Mouse (Mus musculus) kidney, adult 9 months (tissue): ENCODE measurements around the gene Pyroxd1.

Source experiments
- DNase-seq: peaks from one replicate; pipeline ENCODE4 v3.0.0; 2022

Gene Pyroxd1

DNA sequence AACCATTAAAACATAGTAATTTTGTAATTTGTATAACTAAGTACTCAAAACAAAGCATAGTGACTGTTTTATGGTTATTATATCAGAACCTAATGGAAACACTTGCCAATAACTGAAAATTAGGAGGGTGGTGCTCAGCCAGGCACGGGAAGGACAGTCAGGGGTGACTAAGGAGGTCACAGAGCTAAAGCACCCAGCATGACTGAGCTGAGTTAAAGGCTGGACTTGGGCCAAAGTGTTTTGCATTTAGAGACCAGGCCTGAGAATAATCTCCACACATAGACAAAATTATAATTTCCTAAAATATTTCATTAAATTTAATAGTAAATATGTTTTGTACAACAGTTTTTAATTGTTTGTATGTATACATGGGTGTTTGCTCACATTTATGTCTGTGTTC, 31.6 kb downstream of the Pyroxd1 start:
- DNase-seq = no peak

DNA sequence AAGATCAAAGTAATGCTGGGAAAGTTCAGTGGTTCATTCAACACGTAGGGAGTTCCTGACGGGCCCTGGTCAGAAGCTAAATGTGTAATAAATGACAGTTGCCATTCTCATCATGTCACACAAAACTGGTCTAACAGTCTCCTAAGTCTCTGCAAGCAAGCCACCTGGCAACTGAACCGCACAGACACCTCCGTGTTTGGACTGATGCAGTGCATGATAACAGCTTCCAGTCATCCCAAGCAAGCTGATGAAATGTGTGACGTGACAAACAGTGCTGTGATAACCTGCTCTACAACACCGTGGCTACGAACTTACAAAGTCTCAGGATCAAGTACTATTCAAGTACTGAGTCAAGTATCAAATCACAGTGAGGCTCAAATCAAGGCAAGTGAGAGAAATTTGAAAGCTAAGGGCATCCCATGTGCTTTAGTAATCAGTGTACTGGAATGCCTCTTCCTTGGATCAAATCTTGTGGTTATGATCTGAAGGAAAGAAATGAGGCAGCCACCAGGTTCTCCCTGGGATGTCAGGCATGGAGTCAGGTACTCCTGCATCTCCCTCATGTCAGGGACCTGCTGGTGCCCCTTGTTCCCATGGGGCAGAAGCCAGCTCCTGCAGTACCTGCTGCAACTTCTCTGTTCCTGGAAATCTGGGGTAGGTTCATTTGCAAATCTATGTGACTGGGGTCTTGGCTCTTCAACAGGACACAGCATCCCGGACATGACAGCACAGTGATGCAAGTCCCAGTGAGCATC, 33.3 kb downstream of the Pyroxd1 start:
- DNase-seq = no peak

DNA sequence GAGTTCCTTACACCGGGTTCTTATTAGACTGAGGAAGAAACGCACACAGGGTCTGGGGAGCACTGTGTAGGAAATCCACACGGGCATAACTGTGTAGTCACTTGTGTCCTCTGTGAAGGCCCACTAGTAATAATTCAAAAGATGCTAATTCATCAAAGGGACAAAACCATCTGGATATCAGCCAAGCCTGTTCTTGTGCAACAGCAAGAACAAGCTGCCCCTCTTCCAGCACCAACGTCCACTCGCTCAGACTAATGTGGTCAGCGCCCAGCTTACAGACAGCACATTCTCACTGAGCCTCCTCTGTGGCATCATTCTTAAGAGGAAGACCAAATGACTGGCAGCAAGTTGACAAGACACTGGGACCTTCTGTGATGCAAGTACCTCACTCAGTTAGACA, 34.5 kb downstream of the Pyroxd1 start:
- no peak for DNase-seq

DNA sequence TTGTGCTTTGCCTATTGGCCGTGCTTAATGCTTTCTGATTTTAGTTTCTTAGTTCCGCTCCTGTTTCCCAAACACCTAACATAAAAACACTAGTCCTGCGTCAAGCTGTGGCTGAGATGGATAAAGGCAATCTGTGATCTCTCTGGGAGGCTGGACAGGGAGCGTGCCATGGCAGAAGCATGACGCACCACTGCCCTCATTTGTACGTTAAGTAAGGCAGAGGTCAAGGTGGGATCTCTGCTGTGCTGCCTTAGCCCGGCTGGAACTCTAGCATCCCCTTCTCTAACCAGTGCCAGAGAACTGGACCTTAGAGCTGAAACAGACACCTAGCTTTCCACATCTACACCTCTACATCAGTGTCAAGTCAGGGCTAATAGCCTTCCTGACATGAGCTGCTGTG, 36.2 kb downstream of the Pyroxd1 start:
- no peak for DNase-seq

DNA sequence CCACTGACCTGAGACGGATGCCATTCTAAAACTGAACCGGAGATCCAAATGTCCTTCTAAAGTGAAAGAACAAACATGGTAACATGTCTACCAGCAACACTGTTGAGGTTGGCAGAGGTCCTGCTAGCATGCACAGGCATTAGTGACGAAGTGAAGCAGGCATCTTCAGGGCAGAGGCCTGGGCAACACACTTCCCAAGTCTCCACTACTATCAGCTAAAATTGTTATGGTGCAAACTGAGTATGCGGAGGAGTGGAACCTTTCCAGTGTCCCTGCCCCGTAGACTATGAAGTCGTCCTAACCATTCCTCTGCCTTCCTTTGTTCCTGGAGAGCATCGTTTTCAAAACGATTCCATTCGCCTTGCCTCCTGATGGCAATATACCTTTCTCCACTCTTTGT, 39.1 kb downstream of the Pyroxd1 start:
- DNase-seq = no peak

DNA sequence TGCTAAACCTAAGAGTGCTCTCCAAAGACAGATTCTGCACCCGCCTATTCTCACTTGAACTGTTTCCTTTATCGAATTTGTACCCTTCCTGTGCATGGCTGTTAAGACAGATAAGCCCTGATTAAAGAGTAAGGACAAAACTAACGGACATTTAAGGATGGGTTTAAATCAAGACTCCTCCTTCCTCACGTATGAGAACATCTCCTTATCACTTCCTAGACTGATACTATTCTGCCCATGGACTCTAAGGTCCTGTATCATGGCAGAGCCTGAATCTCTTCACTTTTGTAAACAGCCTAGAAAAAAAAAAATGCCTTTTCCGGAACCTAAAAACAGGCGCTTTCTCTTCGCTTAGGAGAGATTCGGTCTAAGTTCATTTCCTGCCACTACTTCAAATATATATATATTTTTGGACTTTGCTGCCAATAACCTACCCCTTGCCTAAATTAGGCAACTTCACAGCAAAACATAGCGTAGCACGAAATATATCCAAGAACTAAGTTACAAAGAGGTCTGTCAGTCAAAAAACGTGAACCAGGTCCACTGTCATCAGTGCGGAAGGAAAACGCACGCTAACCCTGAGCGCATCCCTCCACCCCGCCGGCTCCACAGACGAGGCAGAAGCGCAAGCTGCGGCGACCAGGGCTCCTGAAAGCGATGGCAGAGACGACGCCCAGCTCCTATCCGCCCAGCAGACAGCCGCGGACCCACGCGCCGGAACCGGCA, 41.0 kb downstream of the Pyroxd1 start:
- DNase-seq = no peak

DNA sequence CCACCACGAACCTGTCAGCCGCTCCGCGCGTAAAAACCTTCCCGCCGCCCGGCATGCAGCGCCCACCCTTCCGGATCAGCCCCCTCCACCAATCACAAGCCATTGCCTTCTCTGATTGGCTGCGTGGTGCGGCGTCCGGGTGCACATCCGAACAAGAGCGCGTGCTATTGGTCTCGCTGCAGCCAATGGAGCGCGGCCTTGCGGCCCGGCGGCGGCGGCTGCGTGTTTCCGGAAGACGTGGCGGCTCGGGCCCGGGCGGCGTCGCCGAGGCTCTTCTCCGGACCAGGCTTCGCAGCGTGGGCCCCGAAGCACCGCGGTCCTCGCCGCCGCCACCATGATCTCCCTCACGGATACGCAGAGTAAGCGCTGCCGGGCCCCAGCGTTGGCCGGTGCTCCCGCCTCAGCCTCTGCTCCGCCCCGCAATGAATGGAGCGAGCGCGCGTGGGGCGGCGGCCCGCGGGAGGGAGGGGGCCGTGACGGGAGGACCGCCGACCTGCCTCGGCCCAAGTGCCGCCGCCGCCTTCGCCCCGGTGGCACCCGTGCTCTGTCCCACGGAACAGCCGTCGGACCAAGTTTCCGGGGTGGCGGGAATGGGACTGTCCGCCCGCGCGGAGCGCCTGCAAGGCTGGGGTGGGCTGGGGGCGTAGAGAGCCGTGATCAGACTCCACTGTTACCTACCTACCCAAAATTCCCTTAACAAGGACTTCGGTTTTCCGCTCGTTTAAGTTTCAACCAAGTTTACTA, 41.7 kb downstream of the Pyroxd1 start, which contains the start of the genes Recql and Golt1b:
Gene Recql (minus strand): TSS at position 77 of the 744 bp plus-strand sequence.
Gene Golt1b (plus strand): TSS at position 211 of the 744 bp plus-strand sequence.
- DNase-seq = peak; percentile 98

DNA sequence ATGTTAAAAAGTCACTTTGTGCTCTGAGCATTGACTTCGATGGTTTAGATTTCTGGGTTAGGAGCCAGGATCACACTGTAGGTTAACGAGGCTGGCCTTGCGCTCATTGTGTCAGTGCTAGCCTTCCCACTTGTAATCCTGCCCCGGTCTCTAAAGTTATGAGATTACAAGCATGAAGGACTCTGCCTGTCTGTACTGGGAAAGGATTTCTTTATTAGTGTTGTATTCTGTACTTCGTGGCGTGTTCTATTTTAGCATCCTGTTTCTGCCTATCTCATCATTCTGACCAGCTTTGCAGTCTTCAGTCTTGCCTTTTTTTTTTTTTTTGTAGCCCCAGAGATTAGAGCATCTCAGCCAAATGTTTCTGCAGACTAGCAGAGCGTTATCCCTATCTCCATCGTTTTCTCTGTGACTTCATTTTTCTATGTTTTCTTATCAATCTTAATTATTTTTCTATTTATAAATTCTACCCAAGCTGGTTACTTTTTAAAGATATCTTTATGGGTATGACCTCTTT, 42.4 kb downstream of the Pyroxd1 start:
- DNase-seq = peak; percentile 17

DNA sequence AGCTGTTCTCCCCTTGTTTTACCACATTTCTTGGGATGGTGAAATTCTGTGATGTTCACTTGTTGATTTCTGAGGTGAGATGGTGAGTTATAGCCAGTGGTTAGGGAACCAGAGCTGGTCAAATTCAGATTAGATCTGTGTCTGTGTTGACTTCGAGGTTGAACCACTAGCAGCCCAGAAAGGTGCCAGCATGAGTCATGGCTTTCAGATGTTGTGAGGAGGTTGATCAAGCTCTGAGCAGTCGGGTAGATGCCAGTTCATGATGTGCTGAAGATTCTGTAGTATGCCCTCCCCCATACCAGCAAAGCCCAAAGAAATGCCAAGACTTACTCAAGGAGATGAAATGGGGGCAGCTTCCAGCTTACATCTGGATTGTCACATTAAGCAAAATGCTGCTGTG, 43.6 kb downstream of the Pyroxd1 start:
- DNase-seq = no peak

DNA sequence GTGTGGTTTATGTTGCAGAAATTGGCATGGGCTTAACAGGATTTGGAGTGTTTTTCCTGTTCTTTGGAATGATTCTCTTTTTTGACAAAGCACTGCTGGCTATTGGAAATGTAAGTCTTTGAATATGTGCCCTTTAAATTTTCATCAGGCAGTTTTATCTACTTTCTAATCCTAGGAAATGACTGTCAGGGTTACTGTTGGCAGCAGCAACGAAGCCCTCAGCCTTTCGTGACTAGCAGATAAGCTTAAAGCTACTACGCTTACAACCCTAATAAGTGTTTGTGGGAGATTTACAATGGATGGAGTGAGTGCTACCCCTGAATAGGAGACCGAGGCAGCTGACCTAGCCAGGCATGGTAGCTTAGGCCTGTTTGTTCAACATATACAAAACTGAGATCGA, 46.9 kb downstream of the Pyroxd1 start:
- no peak for DNase-seq

DNA sequence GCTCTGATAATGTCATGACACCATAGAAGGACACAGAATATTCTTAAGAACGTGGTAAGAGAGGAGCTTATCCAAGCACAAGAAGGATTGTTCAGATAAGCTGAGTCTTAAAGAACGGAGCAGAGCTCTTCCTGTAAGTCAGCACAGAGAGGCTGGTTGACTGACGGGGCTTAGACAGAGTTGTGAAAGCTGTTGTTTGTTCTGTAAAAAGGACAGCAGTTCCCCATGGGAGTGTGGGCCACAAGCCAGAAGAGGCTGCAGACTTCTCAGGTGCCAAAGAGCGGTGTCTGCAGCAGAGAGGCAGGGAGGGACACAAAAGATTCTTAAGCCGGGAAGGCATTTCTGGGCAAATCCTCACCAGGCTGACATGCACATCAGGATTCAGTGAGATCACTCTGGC, 49.2 kb downstream of the Pyroxd1 start:
- no peak for DNase-seq

DNA sequence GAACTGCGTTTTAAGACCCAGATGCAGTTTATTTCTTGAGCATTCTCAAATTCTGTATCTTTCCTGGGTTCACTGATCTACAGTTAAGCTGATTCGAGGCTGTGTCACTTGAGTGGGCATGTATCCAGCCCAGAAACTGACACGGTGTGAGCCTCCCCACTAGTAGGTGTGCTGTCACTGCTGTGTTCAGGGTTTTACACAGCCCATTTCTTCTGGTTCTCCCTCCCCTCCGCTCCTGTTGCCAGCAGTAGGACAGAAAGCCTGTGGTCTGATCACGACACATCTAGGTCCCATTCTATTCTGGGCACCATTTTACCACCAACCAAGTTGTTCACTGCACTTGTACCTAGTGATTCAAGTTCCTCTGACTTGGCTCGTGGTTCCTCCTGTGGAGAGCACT, 50.3 kb downstream of the Pyroxd1 start:
- no peak for DNase-seq

DNA sequence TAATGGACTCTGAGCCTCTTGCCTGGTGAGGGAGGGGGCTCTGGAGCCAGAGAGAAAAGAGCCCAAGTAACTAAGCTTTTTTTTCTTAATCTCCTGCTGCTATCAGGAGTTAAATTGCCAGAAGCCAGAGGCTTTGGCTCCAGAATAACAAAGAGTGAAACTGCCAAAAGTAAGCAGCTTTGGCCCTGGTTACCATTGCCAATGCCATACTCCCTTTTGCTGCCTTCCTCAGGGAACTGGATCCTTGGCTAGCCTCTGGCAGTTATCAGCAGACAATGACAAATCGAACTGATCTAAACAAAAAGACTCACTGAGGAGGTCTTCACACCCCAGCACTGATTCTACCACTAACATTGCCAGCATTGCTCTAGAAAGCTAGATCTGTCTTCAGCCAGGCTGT, 65.7 kb downstream of the Pyroxd1 start:
- DNase-seq = no peak
